15 mouse cellular contexts compared by ENCODE assay signal in genomic region chr7:126356793-126357591, GRCm38 (mm10). TPM values are rescaled to one million over a fixed set of nuclear protein-coding genes. Genes with fewer than 3 reads are reported as not detected.
A peak's percentile ranks its signal among the peaks of the same experiment; 100 is the strongest.
DNase-seq lines count a peak whose midpoint lies in the region; ATAC-seq and TF ChIP-seq lines count a peak whose summit lies in the region.
"Had no signal": no experiment of that assay in that cellular context is flagged by ENCODE, and none has a peak within 500 bp of the region (broad histone marks: within the 10 kb centered on the region; RNA-seq: fewer than 3 reads in every experiment).

No protein-coding gene starts in this region.

- no peak overlapping the region for H3K4me2 ChIP-seq in stomach, embryonic 14.5 days (replicated peaks; ENCODE audit: low read depth, low read length)
- no peak overlapping the region for H3K4me2 ChIP-seq in stomach, postnatal 0 days (replicated peaks; ENCODE audit: low read depth)
- H3K4me2 ChIP-seq in midbrain, embryonic 14.5 days (ENCODE audit: low read length), result no peak overlapping the region
- H3K4me2 ChIP-seq: embryonic facial prominence, embryonic 12.5 days; midbrain, embryonic 11.5 days had no signal

- no peaks in the 10 kb centered on the region for H3K4me1 ChIP-seq in stomach, embryonic 14.5 days (ENCODE audit: control insufficient read depth, insufficient read depth, low read length)
- no peaks in the 10 kb centered on the region for H3K4me1 ChIP-seq in stomach, postnatal 0 days (replicated peaks; ENCODE audit: control insufficient read depth, insufficient read depth)
- no peaks in the 10 kb centered on the region for H3K4me1 ChIP-seq in midbrain, embryonic 14.5 days (ENCODE audit: control insufficient read depth, insufficient read depth, low read length)
- H3K4me1 ChIP-seq: embryonic facial prominence, embryonic 12.5 days had no signal

- WGBS in stomach, embryonic 14.5 days, result 46% methylated on average over 7 of the region's 7 CpGs
- 53% methylated on average over 7 of the region's 7 CpGs for WGBS in stomach, postnatal 0 days
- WGBS in midbrain, embryonic 14.5 days, result 46% methylated on average over 7 of the region's 7 CpGs

- no peak for TF ChIP-seq CTCF in stomach, postnatal 0 days (IDR thresholded peaks at IDR 0.05; ENCODE audit: low read depth)

- ATAC-seq in stomach, embryonic 14.5 days (ENCODE audit: insufficient number of reproducible peaks, insufficient read depth, low FRiP score, low read depth), result 0 out of 2 replicates have a peak, but pooled peaks have one; percentile 37
- no peak for ATAC-seq in stomach, postnatal 0 days (ENCODE audit: low FRiP score, low TSS enrichment)
- peak; percentile 65 for ATAC-seq in erythroid progenitor cell, adult 5-6 weeks (replicated peaks; ENCODE audit: low FRiP score, poor library complexity, severe bottlenecking)
- peak; percentile 49; the same call in 1 of the 2 replicates for ATAC-seq in megakaryocyte, adult 5-6 weeks (ENCODE audit: poor library complexity, severe bottlenecking)
- ATAC-seq in midbrain, embryonic 14.5 days (ENCODE audit: low FRiP score, low TSS enrichment), result no peak

- H3K36me3 ChIP-seq in stomach, embryonic 14.5 days (ENCODE audit: control insufficient read depth, insufficient read depth, low read length), result no peaks in the 10 kb centered on the region
- H3K36me3 ChIP-seq in stomach, postnatal 0 days (ENCODE audit: control insufficient read depth, insufficient read depth, low read length), result no peaks in the 10 kb centered on the region
- no peaks in the 10 kb centered on the region for H3K36me3 ChIP-seq in midbrain, embryonic 14.5 days (ENCODE audit: control insufficient read depth, insufficient read depth, low read length)
- H3K36me3 ChIP-seq: embryonic facial prominence, embryonic 12.5 days had no signal

- H3K27me3 ChIP-seq in stomach, embryonic 14.5 days (ENCODE audit: control insufficient read depth, insufficient read depth, low read length), result no peaks in the 10 kb centered on the region
- no peaks in the 10 kb centered on the region for H3K27me3 ChIP-seq in stomach, postnatal 0 days (ENCODE audit: control insufficient read depth, insufficient read depth, low read length)
- H3K27me3 ChIP-seq in midbrain, embryonic 14.5 days (ENCODE audit: control insufficient read depth, insufficient read depth, low read length), result no peaks in the 10 kb centered on the region
- H3K27me3 ChIP-seq: embryonic facial prominence, embryonic 12.5 days had no signal

- no peak overlapping the region for H3K27ac ChIP-seq in stomach, embryonic 14.5 days (ENCODE audit: low read length)
- H3K27ac ChIP-seq in stomach, postnatal 0 days (replicated peaks), result no peak overlapping the region
- no peak overlapping the region for H3K27ac ChIP-seq in midbrain, embryonic 14.5 days (replicated peaks; ENCODE audit: low read depth, low read length)
- H3K27ac ChIP-seq: embryonic facial prominence, embryonic 12.5 days had no signal

- H3K4me3 ChIP-seq in stomach, embryonic 14.5 days (ENCODE audit: low read depth, low read length), result no peak overlapping the region
- H3K4me3 ChIP-seq in stomach, postnatal 0 days (ENCODE audit: low read depth, low read length), result no peak overlapping the region
- no peak overlapping the region for H3K4me3 ChIP-seq in midbrain, embryonic 14.5 days (replicated peaks; ENCODE audit: low read depth, low read length)
- H3K4me3 ChIP-seq: embryonic facial prominence, embryonic 12.5 days had no signal

- H3K9me3 ChIP-seq in stomach, embryonic 14.5 days (ENCODE audit: control insufficient read depth, low read depth, low read length), result no peaks in the 10 kb centered on the region
- H3K9me3 ChIP-seq in stomach, postnatal 0 days (ENCODE audit: control insufficient read depth, low read length), result no peaks in the 10 kb centered on the region
- H3K9me3 ChIP-seq in midbrain, embryonic 14.5 days (ENCODE audit: control insufficient read depth, low read length), result no peaks in the 10 kb centered on the region
- H3K9me3 ChIP-seq: embryonic facial prominence, embryonic 12.5 days had no signal

- TF ChIP-seq EP300 in stomach, postnatal 0 days (optimal IDR thresholded peaks at IDR 0.05), result no peak

- no peak overlapping the region for H3K9ac ChIP-seq in stomach, embryonic 14.5 days (replicated peaks; ENCODE audit: low read depth, low read length)
- no peak overlapping the region for H3K9ac ChIP-seq in stomach, postnatal 0 days (ENCODE audit: low read length)
- no peak overlapping the region for H3K9ac ChIP-seq in midbrain, embryonic 14.5 days (replicated peaks; ENCODE audit: low read length)
- H3K9ac ChIP-seq: embryonic facial prominence, embryonic 12.5 days had no signal

- no peak for DNase-seq in stomach, postnatal 0 days (ENCODE audit: low spot score)
- no peak for DNase-seq in ovary, adult 18-20 months (ENCODE audit: low spot score)
- no peak for DNase-seq in gastrocnemius, postnatal 25 days
- DNase-seq in urinary bladder, postnatal 10 days (ENCODE audit: low spot score), result no peak
- DNase-seq in midbrain, embryonic 14.5 days, result no peak
- DNase-seq: cerebellum, adult 11 months had no signal

RNA-seq across cellular contexts. Expression of gene Lat, which starts 12.4 kb away (rescaled TPM):
- 0.78 and 1.2 TPM in 2 replicates for polyA plus RNA-seq in stomach, embryonic 14.5 days (2014; fragmentation: Nextera tagmentation; extraction: Ambion mirVana)
- polyA plus RNA-seq in stomach, postnatal 0 days (2015; fragmentation: Nextera tagmentation; extraction: Ambion mirVana), result 0.21 and 0.46 TPM in 2 replicates
- total RNA-seq in erythroid progenitor cell, adult 5-6 weeks (2015; ENCODE audit: low replicate concordance), result 13.4 and 22.7 TPM in 2 replicates
- 1.7 and 3.5 TPM in 2 replicates for total RNA-seq in erythroid progenitor cell, adult 5-6 weeks (2017; ENCODE audit: low replicate concordance)
- total RNA-seq in megakaryocyte, adult 5-6 weeks (2015), result 3.2 and 7.3 TPM in 2 replicates
- 3.3 and 6.3 TPM in 2 replicates for total RNA-seq in megakaryocyte, adult 5-6 weeks (2017)
- total RNA-seq in gastrocnemius, postnatal 25 days (2021), result under 1 TPM in 1 of 2 experiments, not detected in 1; 0.43 TPM
- polyA plus RNA-seq in midbrain, embryonic 14.5 days (2014; fragmentation: Nextera tagmentation; extraction: Ambion mirVana), result 0.65 and 0.92 TPM in 2 replicates

RNA-seq across cellular contexts. Expression of gene Spns1, which starts 20.3 kb away (rescaled TPM):
- polyA plus RNA-seq in stomach, embryonic 14.5 days (2014; fragmentation: Nextera tagmentation; extraction: Ambion mirVana), result 38.3 and 39.5 TPM in 2 replicates
- 24.4 and 26.9 TPM in 2 replicates for polyA plus RNA-seq in stomach, postnatal 0 days (2015; fragmentation: Nextera tagmentation; extraction: Ambion mirVana)
- total RNA-seq in erythroid progenitor cell, adult 5-6 weeks (2015; ENCODE audit: low replicate concordance), result 7.6 and 8.0 TPM in 2 replicates
- 3.1 and 5.8 TPM in 2 replicates for total RNA-seq in erythroid progenitor cell, adult 5-6 weeks (2017; ENCODE audit: low replicate concordance)
- 7.9 and 11.5 TPM in 2 replicates for total RNA-seq in megakaryocyte, adult 5-6 weeks (2015)
- total RNA-seq in megakaryocyte, adult 5-6 weeks (2017), result 6.8 and 10.6 TPM in 2 replicates
- total RNA-seq in gastrocnemius, postnatal 25 days (2021), result 10 to 100 TPM; 22.9 to 23.3 TPM
- 60.4 and 74.5 TPM in 2 replicates for polyA plus RNA-seq in midbrain, embryonic 14.5 days (2014; fragmentation: Nextera tagmentation; extraction: Ambion mirVana)

RNA-seq across cellular contexts. Expression of gene Nfatc2ip, which starts 39.5 kb away (rescaled TPM):
- polyA plus RNA-seq in stomach, embryonic 14.5 days (2014; fragmentation: Nextera tagmentation; extraction: Ambion mirVana), result 2.6 and 3.0 TPM in 2 replicates
- polyA plus RNA-seq in stomach, postnatal 0 days (2015; fragmentation: Nextera tagmentation; extraction: Ambion mirVana), result 1.1 and 1.3 TPM in 2 replicates
- total RNA-seq in erythroid progenitor cell, adult 5-6 weeks (2015; ENCODE audit: low replicate concordance), result 7.6 and 10.1 TPM in 2 replicates
- total RNA-seq in erythroid progenitor cell, adult 5-6 weeks (2017; ENCODE audit: low replicate concordance), result 21.7 and 22.7 TPM in 2 replicates
- 10.1 and 11.7 TPM in 2 replicates for total RNA-seq in megakaryocyte, adult 5-6 weeks (2015)
- 13.9 and 16.6 TPM in 2 replicates for total RNA-seq in megakaryocyte, adult 5-6 weeks (2017)
- 1 to 10 TPM; 2.8 to 3.2 TPM for total RNA-seq in gastrocnemius, postnatal 25 days (2021)
- 3.5 and 4.9 TPM in 2 replicates for polyA plus RNA-seq in midbrain, embryonic 14.5 days (2014; fragmentation: Nextera tagmentation; extraction: Ambion mirVana)

RNA-seq across cellular contexts. Expression of gene Cd19, which starts 57.7 kb away (rescaled TPM):
- not detected in 2 replicates for polyA plus RNA-seq in stomach, embryonic 14.5 days (2014; fragmentation: Nextera tagmentation; extraction: Ambion mirVana)
- 0.08 and 0.17 TPM in 2 replicates for polyA plus RNA-seq in stomach, postnatal 0 days (2015; fragmentation: Nextera tagmentation; extraction: Ambion mirVana)
- 18.4 and 35.2 TPM in 2 replicates for total RNA-seq in erythroid progenitor cell, adult 5-6 weeks (2015; ENCODE audit: low replicate concordance)
- total RNA-seq in erythroid progenitor cell, adult 5-6 weeks (2017; ENCODE audit: low replicate concordance), result 11.2 and 18.8 TPM in 2 replicates
- total RNA-seq in megakaryocyte, adult 5-6 weeks (2015), result 0.20 and 1.1 TPM in 2 replicates
- 0.24 TPM in 1 of 2 replicates, not detected in the other for total RNA-seq in megakaryocyte, adult 5-6 weeks (2017)
- total RNA-seq in gastrocnemius, postnatal 25 days (2021), result under 1 TPM in 1 of 2 experiments, not detected in 1; 0.48 TPM
- not detected in 2 replicates for polyA plus RNA-seq in midbrain, embryonic 14.5 days (2014; fragmentation: Nextera tagmentation; extraction: Ambion mirVana)
- total RNA-seq: layer of hippocampus, adult 8-10 months had no signal
- polyA plus RNA-seq: embryonic facial prominence, embryonic 12.5 days; heart, embryonic 14.5 days; intestine, embryonic 14.5 days; midbrain, embryonic 11.5 days; neural tube, embryonic 14.5 days had no signal

Comparison
In these comparisons a context has a peak if more than half of its experiments do, and no peak if none do; other contexts are left out.
1. ATAC-seq: peak in stomach, embryonic 14.5 days (single experiment), erythroid progenitor cell, adult 5-6 weeks (single experiment) and megakaryocyte, adult 5-6 weeks (single experiment); none in stomach, postnatal 0 days (single experiment) and midbrain, embryonic 14.5 days (single experiment).